Mouse (Mus musculus) kidney, adult 2 months (tissue): ENCODE results near the gene Sec24a.

Experiments
- CTCF ChIP-seq: fragments of 200-500 bp; conservative IDR thresholded peaks from 2 replicates; pipeline ENCODE4 v1.5.1; 2011; ENCODE audit warnings: low read depth, mild to moderate bottlenecking, control low read depth, low read length, moderate library complexity, mixed read lengths; ENCODE audit not compliant: insufficient read depth, insufficient read length
- POLR2A ChIP-seq: fragments of 200-500 bp; IDR thresholded peaks from one replicate; pipeline ENCODE4 v1.6.1; 2011; ENCODE audit warnings: low read depth, low read length, control low read depth

GRCm38 (mm10) chr11:51694984-51695383 lies 68.5 kb downstream of the Sec24a start:
- TF ChIP-seq CTCF (no peak), POLR2A (no peak)
